Mouse (Mus musculus): ENCODE measurements around the gene Cd63. TPM values are rescaled to one million over a fixed set of nuclear protein-coding genes. Genes with fewer than 3 reads are reported as not detected.

Cd63 gene
- polyA plus RNA-seq, 1 experiment from 2014 or later, result 1,128 TPM

DNA sequence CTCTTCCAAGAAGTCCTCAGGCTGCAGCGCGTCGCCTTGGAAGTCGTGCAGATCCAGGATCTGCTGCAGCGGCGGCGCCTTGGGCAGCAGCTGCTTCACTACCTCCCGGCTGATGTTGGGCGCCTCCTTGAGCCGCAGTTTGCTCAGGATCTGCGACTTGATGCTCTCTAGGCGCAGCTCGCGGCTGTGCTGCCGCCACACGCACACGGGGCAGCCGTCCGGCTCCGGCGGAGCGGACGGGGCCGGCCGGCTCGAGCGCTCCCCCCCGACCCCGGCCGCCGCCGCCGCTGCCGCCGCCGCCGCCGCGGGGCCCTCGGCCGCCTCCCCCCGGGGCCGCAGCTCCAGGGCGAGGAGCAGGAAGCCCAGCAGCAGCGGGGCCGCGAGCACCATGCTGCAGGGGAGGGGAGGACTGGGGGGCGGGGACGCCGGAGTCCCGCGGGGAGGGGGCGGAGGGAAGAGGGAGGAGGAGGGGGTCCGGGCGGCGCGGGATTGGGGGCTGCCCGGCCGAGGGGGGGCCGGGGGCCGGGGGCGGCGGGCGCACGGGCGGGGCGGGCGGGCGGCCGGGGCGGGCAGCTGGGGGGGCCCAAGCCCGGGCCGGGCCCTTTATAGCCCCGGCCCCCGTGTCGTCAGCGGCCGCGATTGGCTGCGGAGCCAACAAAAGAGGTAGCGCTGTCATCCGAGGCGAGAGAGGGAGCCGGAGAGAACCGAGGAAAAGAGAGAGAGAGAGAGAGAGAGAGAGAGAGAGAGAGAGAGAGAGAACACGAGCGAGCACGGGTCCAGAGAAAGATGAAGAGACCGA, 9.3 kb upstream of the Cd63 start, which contains the start of gene Gdf11:
Gene Gdf11, minus strand, starts transcription at position 423 of the 799 bp plus-strand sequence.
- H3K9me3 ChIP-seq, result no peaks in the 10 kb centered on the region
- peak within 1 kb of the TSS; percentile 80 for H3K4me2 ChIP-seq
- H3K36me3 ChIP-seq, result peaks cover 9% of the 10 kb centered on the region; the same call in 1 of the 2 replicates
- peaks cover 49% of the 10 kb centered on the region for H3K4me1 ChIP-seq
- H3K4me3 ChIP-seq, result peak within 1 kb of the TSS; percentile 77
- peaks cover 7% of the 10 kb centered on the region for H3K27me3 ChIP-seq
- H3K27ac ChIP-seq, result peak within 1 kb of the TSS; percentile 93
- under 1% methylated on average over 46 of the region's 89 CpGs for WGBS
- ATAC-seq (ENCODE audit: insufficient number of reproducible peaks, low FRiP score, low TSS enrichment, low read depth), result peak; percentile 66
- H3K9ac ChIP-seq, result peak within 1 kb of the TSS; percentile 73

DNA sequence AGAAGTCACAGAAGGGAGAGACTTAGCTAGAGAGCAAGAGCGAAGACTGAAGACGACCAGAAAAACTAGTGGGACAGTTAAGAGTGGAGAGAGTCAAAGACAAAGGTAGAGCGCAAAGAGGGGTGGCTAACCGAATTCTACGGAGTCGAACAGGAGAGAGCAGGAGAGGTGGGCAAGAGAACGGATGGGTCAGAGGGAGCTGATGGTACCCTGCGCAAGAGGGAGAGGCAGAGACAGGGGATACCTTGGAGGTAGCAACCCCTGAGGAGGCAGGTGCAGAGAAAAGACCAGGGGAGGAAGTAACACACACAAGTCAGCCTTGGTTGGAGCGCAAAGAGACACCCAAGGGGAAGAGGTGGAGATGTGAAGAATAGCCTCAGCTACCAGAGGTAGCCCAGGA, 8.5 kb upstream of the Cd63 start:
- 0 out of 2 replicates have a peak, but pooled peaks cover 3% of the 10 kb centered on the region for H3K36me3 ChIP-seq
- H3K4me1 ChIP-seq, result peaks cover 51% of the 10 kb centered on the region
- WGBS, result 4% methylated on average over 9 of the region's 9 CpGs
- peak overlapping the region; percentile 80 for H3K4me2 ChIP-seq
- peak overlapping the region; percentile 77 for H3K4me3 ChIP-seq
- ATAC-seq (ENCODE audit: insufficient number of reproducible peaks, low FRiP score, low TSS enrichment, low read depth), result no peak
- H3K27me3 ChIP-seq, result peaks cover 11% of the 10 kb centered on the region
- H3K27ac ChIP-seq, result peak overlapping the region; percentile 93
- H3K9me3 ChIP-seq, result no peaks in the 10 kb centered on the region
- peak overlapping the region; percentile 73; the same call in 1 of the 2 replicates for H3K9ac ChIP-seq

DNA sequence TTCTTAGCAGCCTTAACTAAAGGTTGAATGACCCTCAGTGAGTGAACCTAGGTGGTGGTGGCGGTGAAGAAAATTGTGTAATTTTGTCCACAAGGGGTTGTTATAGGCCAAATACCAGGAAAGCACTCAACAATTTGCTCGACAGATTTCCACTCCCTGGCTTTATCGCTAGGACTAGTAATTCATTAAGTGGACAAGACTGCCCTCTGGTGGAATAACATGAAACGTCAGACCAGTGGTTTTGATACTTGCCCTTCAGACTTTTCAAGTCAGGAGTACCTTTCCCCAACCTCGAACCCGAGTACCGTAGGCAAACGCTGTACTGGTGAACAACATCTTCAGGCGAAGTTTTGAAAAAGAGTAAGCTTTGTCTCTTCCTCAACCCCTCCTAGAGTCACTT, 5.4 kb upstream of the Cd63 start:
- H3K4me3 ChIP-seq, result peak overlapping the region; percentile 12; the same call in 1 of the 2 replicates
- no peak for ATAC-seq (ENCODE audit: insufficient number of reproducible peaks, low FRiP score, low TSS enrichment, low read depth)
- no peak overlapping the region for H3K27ac ChIP-seq

DNA sequence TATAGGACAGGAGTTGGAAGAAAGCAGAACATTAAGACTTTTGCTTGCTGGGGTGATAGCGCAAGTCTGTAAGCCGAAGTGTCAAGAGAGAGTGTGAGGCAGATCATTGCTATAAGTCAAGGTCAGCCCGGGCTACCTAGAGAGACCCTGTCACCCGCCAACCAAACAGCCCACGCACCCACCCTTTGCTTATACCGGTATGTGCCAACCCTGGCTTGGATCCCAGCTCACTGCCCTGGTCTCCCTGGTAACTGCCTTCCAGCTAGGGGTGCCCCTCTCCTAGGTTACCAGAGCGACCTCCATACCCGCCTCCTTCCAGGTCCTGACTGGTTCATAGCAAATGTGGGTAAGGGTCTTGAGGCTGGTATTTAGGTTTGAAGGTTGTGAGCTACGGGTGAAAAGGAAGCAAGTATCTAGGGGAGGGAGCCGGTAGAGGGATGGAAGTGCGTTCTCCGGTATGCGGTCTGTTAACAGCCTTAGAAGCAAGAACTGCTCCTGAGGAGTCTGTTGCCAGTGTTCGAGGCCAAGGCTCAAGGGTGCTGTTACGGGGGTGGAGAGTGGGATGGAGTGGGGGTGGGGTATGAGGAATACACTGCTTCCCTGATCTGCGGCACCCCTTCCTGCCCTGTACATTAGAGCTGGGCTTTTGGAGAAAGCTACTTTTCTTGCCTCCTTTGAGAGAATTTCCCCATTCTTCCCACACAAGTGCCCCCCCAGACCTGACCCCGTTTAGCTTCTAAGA, 4.7 kb upstream of the Cd63 start:
- no peak overlapping the region for H3K27ac ChIP-seq
- WGBS, result 4% methylated on average over 17 of the region's 17 CpGs
- H3K27me3 ChIP-seq, result peaks cover 11% of the 10 kb centered on the region
- no peaks in the 10 kb centered on the region for H3K9me3 ChIP-seq
- H3K4me2 ChIP-seq, result peak overlapping the region; percentile 35
- peak overlapping the region; percentile 12; the same call in 1 of the 2 replicates for H3K4me3 ChIP-seq
- peaks cover 27% of the 10 kb centered on the region for H3K4me1 ChIP-seq
- H3K9ac ChIP-seq, result no peak overlapping the region
- no peaks in the 10 kb centered on the region for H3K36me3 ChIP-seq
- no peak for ATAC-seq (ENCODE audit: insufficient number of reproducible peaks, low FRiP score, low TSS enrichment, low read depth)

More for the DNA sequence above, 5.4 kb upstream of the Cd63 start:
- under 1% methylated on average over 9 of the region's 9 CpGs for WGBS
- Histone ChIP-seq H3K9me3 (no peaks in the 10 kb centered on the region), H3K9ac (no peak overlapping the region), H3K36me3 (no peaks in the 10 kb centered on the region), H3K27me3 (peaks cover 11% of the 10 kb centered on the region), H3K4me2 (peak overlapping the region; percentile 35), H3K4me1 (peaks cover 33% of the 10 kb centered on the region)

DNA sequence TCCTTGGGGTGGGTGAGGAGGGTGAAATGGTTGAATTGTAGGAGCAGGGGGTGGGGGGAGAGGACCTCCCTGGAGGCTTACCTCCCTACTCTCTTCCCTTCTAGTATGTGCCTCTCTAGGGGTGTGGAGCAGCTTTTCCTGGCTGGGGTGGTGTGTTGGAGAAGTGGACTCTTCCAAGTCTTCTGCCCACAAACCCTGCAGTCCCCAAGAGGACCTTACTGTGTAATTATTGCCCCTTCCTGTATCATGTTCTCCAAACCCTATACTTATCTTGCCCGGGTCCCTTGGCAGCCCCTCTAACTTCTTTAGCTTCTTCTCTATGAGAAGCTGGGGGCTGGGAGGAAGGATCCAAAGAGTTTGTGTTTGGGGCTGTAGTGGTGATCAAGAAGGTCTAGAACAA, 4.0 kb upstream of the Cd63 start:
- no peaks in the 10 kb centered on the region for H3K36me3 ChIP-seq
- H3K4me2 ChIP-seq, result no peak overlapping the region
- H3K27me3 ChIP-seq, result peaks cover 11% of the 10 kb centered on the region
- peaks cover 27% of the 10 kb centered on the region for H3K4me1 ChIP-seq
- H3K27ac ChIP-seq, result no peak overlapping the region
- no peaks in the 10 kb centered on the region for H3K9me3 ChIP-seq
- ATAC-seq (ENCODE audit: insufficient number of reproducible peaks, low FRiP score, low TSS enrichment, low read depth), result no peak
- no peak overlapping the region for H3K9ac ChIP-seq
- 29% methylated on average over 1 of the region's 1 CpGs for WGBS
- H3K4me3 ChIP-seq, result no peak overlapping the region

DNA sequence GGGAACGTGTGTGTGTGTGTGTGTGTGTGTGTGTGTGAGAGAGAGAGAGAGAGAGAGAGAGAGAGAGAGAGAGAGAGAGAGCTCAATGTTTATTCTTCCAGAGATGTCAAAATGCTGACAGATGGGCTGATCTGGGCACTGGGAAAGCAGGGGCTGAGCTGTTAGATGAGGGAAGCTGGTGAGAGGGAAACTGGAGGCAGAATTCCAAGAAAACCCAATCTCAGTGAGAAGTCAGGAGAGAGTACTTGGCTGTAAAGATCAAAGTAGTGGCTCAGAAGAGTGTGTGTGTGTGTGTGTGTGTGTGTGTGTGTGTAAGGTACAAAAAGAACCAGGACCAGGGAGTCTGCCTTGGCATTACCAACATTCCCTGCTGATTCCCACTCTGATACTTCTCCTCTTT, 3.3 kb upstream of the Cd63 start:
- no peak overlapping the region for H3K4me2 ChIP-seq
- 0% methylated on average over 1 of the region's 1 CpGs for WGBS
- peaks cover 23% of the 10 kb centered on the region for H3K4me1 ChIP-seq
- no peaks in the 10 kb centered on the region for H3K9me3 ChIP-seq
- H3K27me3 ChIP-seq, result peaks cover 11% of the 10 kb centered on the region
- no peaks in the 10 kb centered on the region for H3K36me3 ChIP-seq
- H3K4me3 ChIP-seq, result no peak overlapping the region
- no peak overlapping the region for H3K27ac ChIP-seq
- H3K9ac ChIP-seq, result no peak overlapping the region
- no peak for ATAC-seq (ENCODE audit: insufficient number of reproducible peaks, low FRiP score, low TSS enrichment, low read depth)

DNA sequence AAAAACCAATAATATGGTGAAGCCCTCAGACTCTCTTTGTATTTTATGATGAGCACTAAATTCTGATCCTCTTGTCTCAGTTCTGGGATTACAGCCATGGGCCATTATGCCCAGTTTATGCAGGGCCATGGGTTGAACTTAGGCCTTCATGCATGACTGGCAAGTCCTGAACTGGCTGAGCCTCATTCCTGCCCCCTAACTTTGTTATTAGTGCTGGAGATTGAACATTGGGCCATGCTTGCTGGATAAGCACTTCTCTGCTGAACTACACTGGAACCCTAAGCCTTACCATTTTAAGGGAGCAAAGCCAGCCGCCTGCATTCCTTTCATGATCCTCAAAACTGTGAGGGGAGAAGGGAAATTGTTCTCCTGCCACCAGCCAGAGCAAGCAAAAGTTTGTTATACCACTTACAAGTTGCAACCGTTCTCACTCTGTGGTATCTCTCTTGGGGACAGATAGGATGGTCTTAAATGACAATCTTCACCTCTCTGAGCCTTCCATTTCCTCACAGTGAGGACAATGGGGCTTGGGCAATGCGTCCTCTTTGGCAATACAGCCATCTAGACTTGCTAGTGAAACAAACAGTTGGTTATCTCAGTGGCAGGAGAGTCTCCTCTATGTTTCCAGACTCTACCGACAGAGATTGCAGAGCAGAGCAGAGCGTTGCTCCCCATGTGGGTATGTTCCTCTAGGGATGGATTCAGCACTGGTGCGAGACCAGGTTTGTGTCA, 864 bp upstream of the Cd63 start:
- no peaks in the 10 kb centered on the region for H3K36me3 ChIP-seq
- no peak overlapping the region for H3K27ac ChIP-seq
- H3K27me3 ChIP-seq, result peaks cover 11% of the 10 kb centered on the region
- 74% methylated on average over 6 of the region's 6 CpGs for WGBS
- H3K9ac ChIP-seq, result no peak overlapping the region
- peaks cover 19% of the 10 kb centered on the region for H3K4me1 ChIP-seq
- H3K9me3 ChIP-seq, result no peaks in the 10 kb centered on the region
- no peak overlapping the region for H3K4me2 ChIP-seq
- ATAC-seq (ENCODE audit: insufficient number of reproducible peaks, low FRiP score, low TSS enrichment, low read depth), result no peak
- no peak overlapping the region for H3K4me3 ChIP-seq

DNA sequence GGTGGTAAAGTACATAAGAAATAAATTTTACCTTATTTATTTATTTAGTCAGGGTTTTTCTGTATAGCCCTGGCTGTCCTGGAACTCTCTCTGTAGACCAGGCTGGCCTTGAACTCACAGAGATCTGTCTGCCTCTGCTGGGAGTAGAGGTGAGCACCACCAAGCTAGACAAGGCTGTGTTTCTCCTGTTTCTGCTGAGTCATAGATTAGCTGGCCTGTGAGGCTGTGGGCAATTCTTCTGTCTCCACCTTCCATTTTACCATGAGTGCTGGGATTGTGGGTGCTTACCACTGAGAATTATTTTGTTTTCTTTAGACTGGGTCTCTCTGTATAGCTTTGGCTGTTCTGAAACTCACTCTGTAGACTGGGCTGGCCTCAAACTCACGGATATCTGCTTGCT, 620 bp downstream of the Cd63 start:
- Histone ChIP-seq H3K4me3 (no peak overlapping the region), H3K27ac (no peak overlapping the region), H3K9ac (no peak overlapping the region), H3K4me1 (peaks cover 6% of the 10 kb centered on the region), H3K27me3 (peaks cover 6% of the 10 kb centered on the region; the same call in 1 of the 2 replicates), H3K36me3 (no peaks in the 10 kb centered on the region), H3K4me2 (no peak overlapping the region), H3K9me3 (no peaks in the 10 kb centered on the region)
- no peak for ATAC-seq (ENCODE audit: insufficient number of reproducible peaks, low FRiP score, low TSS enrichment, low read depth)
- WGBS, result 80% methylated on average over 1 of the region's 1 CpGs

DNA sequence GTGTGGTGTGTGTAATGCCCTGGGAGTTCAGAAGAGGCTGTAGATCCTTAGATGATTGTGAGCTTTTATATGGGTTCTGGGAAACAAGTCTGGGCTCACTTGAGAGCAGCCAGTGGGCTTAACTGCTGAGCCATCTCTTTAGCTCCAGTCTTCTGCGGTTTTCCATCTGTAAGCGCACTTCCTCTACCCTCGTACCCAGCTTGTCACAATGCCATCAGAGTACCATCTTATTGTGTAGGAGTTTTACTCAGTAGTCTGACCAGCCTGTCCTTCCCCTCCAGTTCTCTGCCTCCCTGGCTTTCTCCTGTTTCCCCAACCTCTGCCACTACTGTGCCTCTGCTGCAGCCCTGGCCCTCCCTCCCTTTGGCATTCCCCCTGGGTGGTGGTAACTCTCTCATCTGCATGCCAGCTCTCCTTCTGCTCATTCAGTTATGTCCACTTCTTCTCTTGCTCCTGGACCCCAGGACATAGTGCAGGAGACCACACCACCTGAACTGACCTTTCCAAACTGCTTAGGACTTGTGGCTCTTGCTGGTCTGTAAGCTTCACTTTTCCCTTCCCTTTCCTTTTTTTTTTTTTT, 1.7 kb downstream of the Cd63 start:
- H3K9ac ChIP-seq, result no peak overlapping the region
- ATAC-seq (ENCODE audit: insufficient number of reproducible peaks, low FRiP score, low TSS enrichment, low read depth), result no peak
- H3K9me3 ChIP-seq, result no peaks in the 10 kb centered on the region
- no peak overlapping the region for H3K4me2 ChIP-seq
- H3K36me3 ChIP-seq, result no peaks in the 10 kb centered on the region
- H3K4me1 ChIP-seq, result no peaks in the 10 kb centered on the region
- no peak overlapping the region for H3K4me3 ChIP-seq
- 72% methylated on average over 3 of the region's 3 CpGs for WGBS
- H3K27me3 ChIP-seq, result no peaks in the 10 kb centered on the region
- no peak overlapping the region for H3K27ac ChIP-seq

DNA sequence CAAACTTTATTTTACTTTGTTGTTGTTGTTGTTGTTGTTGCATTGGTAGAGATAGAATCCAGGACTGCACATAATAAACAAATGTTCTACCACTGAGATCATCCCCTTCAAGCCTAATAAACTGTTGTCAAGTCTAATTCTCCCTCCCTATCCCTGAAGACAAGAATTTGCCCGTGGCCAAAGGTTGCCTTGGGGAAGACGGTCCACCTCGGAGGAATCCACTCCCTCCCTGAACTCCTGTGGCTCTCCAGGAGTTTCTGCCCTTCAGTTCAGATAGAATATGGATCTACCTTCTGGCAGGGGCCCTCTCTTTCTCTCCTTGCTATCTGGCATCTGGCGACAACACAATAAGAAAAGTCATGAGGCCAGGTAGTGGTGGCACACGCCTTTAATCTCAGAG, 4.0 kb downstream of the Cd63 start:
- no peak overlapping the region for H3K27ac ChIP-seq
- H3K9me3 ChIP-seq, result no peaks in the 10 kb centered on the region
- H3K4me3 ChIP-seq, result no peak overlapping the region
- no peak overlapping the region for H3K4me2 ChIP-seq
- WGBS, result 73% methylated on average over 5 of the region's 5 CpGs
- H3K36me3 ChIP-seq, result no peaks in the 10 kb centered on the region
- H3K4me1 ChIP-seq, result peaks cover 7% of the 10 kb centered on the region
- H3K9ac ChIP-seq, result no peak overlapping the region
- no peaks in the 10 kb centered on the region for H3K27me3 ChIP-seq
- no peak for ATAC-seq (ENCODE audit: insufficient number of reproducible peaks, low FRiP score, low TSS enrichment, low read depth)

DNA sequence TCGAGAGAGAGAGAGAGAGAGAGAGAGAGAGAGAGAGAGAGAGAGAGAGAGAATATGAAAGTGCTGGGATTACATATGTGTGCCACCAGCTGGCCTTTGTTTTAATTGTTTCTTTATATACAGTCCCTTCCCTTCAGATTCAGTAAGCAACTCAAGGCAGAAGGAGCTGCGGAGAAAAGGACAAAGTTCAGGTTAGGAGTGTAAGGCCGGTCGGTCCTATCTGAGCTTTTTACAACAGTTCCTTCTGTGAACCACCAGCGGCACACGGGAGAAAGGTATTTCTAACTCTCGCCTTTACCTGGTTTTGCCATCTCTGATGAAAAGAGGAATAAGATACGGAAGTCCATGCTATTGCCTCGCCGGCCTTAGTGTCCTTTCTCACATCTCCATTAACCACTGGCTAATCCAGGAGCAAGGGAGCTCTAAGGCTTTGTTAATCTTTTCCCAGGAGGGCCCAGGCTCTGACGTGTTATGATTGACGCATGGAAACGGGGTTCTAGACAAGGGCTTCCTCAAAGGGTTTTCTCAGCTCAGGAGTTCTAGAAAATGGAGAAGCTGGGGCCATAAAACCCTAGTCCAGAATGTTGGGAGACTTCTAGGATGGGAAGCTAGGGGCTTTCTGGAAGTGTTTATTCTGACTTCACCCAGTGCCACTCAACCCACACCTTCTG, 8.1 kb downstream of the Cd63 start:
- Histone ChIP-seq H3K4me3 (peak overlapping the region; percentile 95), H3K27me3 (no peaks in the 10 kb centered on the region), H3K4me2 (peak overlapping the region; percentile 80), H3K36me3 (peaks cover 16% of the 10 kb centered on the region), H3K9ac (peak overlapping the region; percentile 98), H3K4me1 (peaks cover 38% of the 10 kb centered on the region), H3K9me3 (no peaks in the 10 kb centered on the region), H3K27ac (peak overlapping the region; percentile 98)
- peak; percentile 11; the same call in 1 of the 2 replicates for ATAC-seq (ENCODE audit: insufficient number of reproducible peaks, low FRiP score, low TSS enrichment, low read depth)
- 55% methylated on average over 13 of the region's 13 CpGs for WGBS
